23 mouse cellular contexts compared by ENCODE assay signal in genomic region chr2:4531533-4532197, GRCm38 (mm10).
DNase-seq lines count a peak whose midpoint lies in the region; ATAC-seq and TF ChIP-seq lines count a peak whose summit lies in the region.
"Had no signal": no experiment of that assay in that cellular context is flagged by ENCODE, and none has a peak within 500 bp of the region (broad histone marks: within the 10 kb centered on the region; RNA-seq: fewer than 3 reads in every experiment).

No protein-coding gene starts in this region.

- peaks cover 9% of the 10 kb centered on the region for H3K4me1 ChIP-seq in G1E (ENCODE audit: insufficient read depth, low read depth, low read length)
- no peaks in the 10 kb centered on the region for H3K4me1 ChIP-seq in kidney, embryonic 16.5 days (ENCODE audit: insufficient read depth, low read length)
- no peaks in the 10 kb centered on the region for H3K4me1 ChIP-seq in stomach, postnatal 0 days (replicated peaks; ENCODE audit: control insufficient read depth, insufficient read depth)
- H3K4me1 ChIP-seq: liver, embryonic 12.5 days had no signal

- DNase-seq in G1E (ENCODE audit: low spot score) = no peak
- DNase-seq in kidney, adult 11 months = peak; percentile 50
- no peak for DNase-seq in stomach, postnatal 0 days (ENCODE audit: low spot score)
- no peak for DNase-seq in cerebellum, postnatal 4 days (ENCODE audit: low spot score in 2 of 2)
- no peak for DNase-seq in lung, postnatal 4 days
- no peak for DNase-seq in thymus, postnatal 25 days
- DNase-seq: adrenal gland, postnatal 14 days; cerebellum, adult 11 months; cerebellum, postnatal 25 days; heart, adult 2 months; heart, postnatal 4 days; layer of hippocampus, adult 9-11 months; lung, adult 2 months had no signal

- no peaks in the 10 kb centered on the region for H3K9me3 ChIP-seq in G1E (replicated peaks)
- no peaks in the 10 kb centered on the region for H3K9me3 ChIP-seq in kidney, embryonic 16.5 days (ENCODE audit: low read length)
- no peaks in the 10 kb centered on the region for H3K9me3 ChIP-seq in stomach, postnatal 0 days (ENCODE audit: control insufficient read depth, low read length)
- H3K9me3 ChIP-seq: embryonic facial prominence, embryonic 10.5 days; heart, embryonic 15.5 days; limb, embryonic 12.5 days; liver, embryonic 12.5 days; neural tube, embryonic 12.5 days had no signal

- no peak overlapping the region for H3K4me3 ChIP-seq in G1E (ENCODE audit: low read depth, low read length)
- H3K4me3 ChIP-seq in kidney, embryonic 16.5 days (ENCODE audit: low read length) = no peak overlapping the region
- no peak overlapping the region for H3K4me3 ChIP-seq in stomach, postnatal 0 days (ENCODE audit: low read depth, low read length)
- H3K4me3 ChIP-seq: embryonic facial prominence, embryonic 10.5 days; heart, adult 2 months; heart, embryonic 15.5 days; limb, embryonic 12.5 days; liver, embryonic 12.5 days; neural tube, embryonic 12.5 days had no signal

- H3K27ac ChIP-seq in kidney, embryonic 16.5 days (ENCODE audit: low read length) = peak overlapping the region; percentile 16; the same call in 1 of the 2 replicates
- no peak overlapping the region for H3K27ac ChIP-seq in stomach, postnatal 0 days (replicated peaks)
- H3K27ac ChIP-seq: embryonic facial prominence, embryonic 10.5 days; heart, adult 2 months; heart, embryonic 15.5 days; hindbrain, postnatal 0 days; limb, embryonic 12.5 days; liver, embryonic 12.5 days; neural tube, embryonic 12.5 days had no signal

- TF ChIP-seq EP300 in stomach, postnatal 0 days (optimal IDR thresholded peaks at IDR 0.05) = no peak

- no peak for TF ChIP-seq CTCF in G1E (IDR thresholded peaks at IDR 0.05; ENCODE audit: low read depth, low read length)
- no peak for TF ChIP-seq CTCF in stomach, postnatal 0 days (IDR thresholded peaks at IDR 0.05; ENCODE audit: low read depth)

- 78% methylated on average over 11 of the region's 11 CpGs for WGBS in kidney, embryonic 16.5 days
- 84% methylated on average over 11 of the region's 11 CpGs for WGBS in stomach, postnatal 0 days

- peaks cover 37% of the 10 kb centered on the region for H3K27me3 ChIP-seq in G1E (ENCODE audit: insufficient read depth, low read length)
- H3K27me3 ChIP-seq in kidney, embryonic 16.5 days (ENCODE audit: insufficient read depth, low read length) = no peaks in the 10 kb centered on the region
- no peaks in the 10 kb centered on the region for H3K27me3 ChIP-seq in stomach, postnatal 0 days (ENCODE audit: control insufficient read depth, insufficient read depth, low read length)
- H3K27me3 ChIP-seq: heart, embryonic 15.5 days; limb, embryonic 12.5 days; liver, embryonic 12.5 days; neural tube, embryonic 12.5 days had no signal

- no peaks in the 10 kb centered on the region for H3K36me3 ChIP-seq in G1E (replicated peaks)
- H3K36me3 ChIP-seq in kidney, embryonic 16.5 days (ENCODE audit: insufficient read depth, low read length) = 0 out of 2 replicates have a peak, but pooled peaks cover 7% of the 10 kb centered on the region
- H3K36me3 ChIP-seq in stomach, postnatal 0 days (ENCODE audit: control insufficient read depth, insufficient read depth, low read length) = no peaks in the 10 kb centered on the region
- H3K36me3 ChIP-seq: liver, embryonic 12.5 days had no signal

- ATAC-seq in G1E (ENCODE audit: extremely low read depth, insufficient number of reproducible peaks, low FRiP score, poor library complexity, severe bottlenecking) = peak; percentile 28
- ATAC-seq in kidney, embryonic 16.5 days (ENCODE audit: low FRiP score, low TSS enrichment) = peak; percentile 82
- ATAC-seq in megakaryocyte, adult 5-6 weeks (ENCODE audit: poor library complexity, severe bottlenecking) = peak; percentile 99
- no peak for ATAC-seq in stomach, postnatal 0 days (ENCODE audit: low FRiP score, low TSS enrichment)
- ATAC-seq: hindbrain, postnatal 0 days; intestine, postnatal 0 days; liver, embryonic 12.5 days had no signal

- H3K9ac ChIP-seq in kidney, embryonic 16.5 days (replicated peaks; ENCODE audit: low read length) = no peak overlapping the region
- no peak overlapping the region for H3K9ac ChIP-seq in stomach, postnatal 0 days (ENCODE audit: low read length)
- H3K9ac ChIP-seq: heart, embryonic 15.5 days; limb, embryonic 12.5 days; liver, embryonic 12.5 days; neural tube, embryonic 12.5 days had no signal

- H3K4me2 ChIP-seq in kidney, embryonic 16.5 days (replicated peaks; ENCODE audit: low read depth, low read length) = no peak overlapping the region
- H3K4me2 ChIP-seq in stomach, postnatal 0 days (replicated peaks; ENCODE audit: low read depth) = no peak overlapping the region
- H3K4me2 ChIP-seq: heart, embryonic 15.5 days; limb, embryonic 12.5 days; liver, embryonic 12.5 days; midbrain, embryonic 11.5 days; neural tube, embryonic 12.5 days had no signal
